ENCODE assay signal across 8 mouse cellular contexts in the genomic region with DNA sequence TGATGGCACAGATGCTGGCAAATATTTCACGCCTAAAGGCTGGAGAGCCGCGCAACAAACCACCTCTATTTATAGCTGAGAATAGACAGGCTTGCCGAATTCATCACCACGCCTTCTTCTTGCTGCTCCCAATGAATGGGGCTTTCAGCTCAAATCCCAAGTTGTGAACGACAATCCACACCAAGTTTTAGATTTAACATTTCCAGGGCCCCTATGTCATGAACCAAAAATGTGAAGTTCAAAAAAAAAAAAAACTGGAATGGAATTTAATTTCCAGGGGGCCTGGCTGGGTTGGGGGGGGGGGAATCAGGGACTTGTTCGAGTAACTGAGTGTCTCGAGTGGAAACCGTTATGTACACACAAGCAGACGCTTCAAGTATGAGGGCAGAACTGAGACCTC. TPM values are rescaled to one million over a fixed set of nuclear protein-coding genes. Genes with fewer than 3 reads are reported as not detected.
DNase-seq lines count a peak whose midpoint lies in the region; ATAC-seq and TF ChIP-seq lines count a peak whose summit lies in the region.

No protein-coding gene starts in this region.

- H3K4me3 ChIP-seq in lung, embryonic 15.5 days, result peak overlapping the region; percentile 7; the same call in 1 of the 2 replicates
- no peak overlapping the region for H3K4me3 ChIP-seq in lung, adult 2 months (replicated peaks; ENCODE audit: extremely low read depth, low read depth, low read length)
- H3K4me3 ChIP-seq in forebrain, embryonic 15.5 days, result peak overlapping the region; percentile 16
- no peak overlapping the region for H3K4me3 ChIP-seq in intestine, postnatal 0 days (ENCODE audit: low read depth, low read length)

- no peak for DNase-seq in lung, adult 2 months
- peak; percentile 10 for DNase-seq in skeletal muscle tissue, adult 2 months (ENCODE audit: low read depth, low spot score)
- DNase-seq in cerebellum, postnatal 10 days, result no peak
- DNase-seq in cerebellum, adult 11-12 months, result no peak
- no peak for DNase-seq in urinary bladder, postnatal 14 days (ENCODE audit: low spot score)

- TF ChIP-seq POLR2A in lung, adult 2 months (IDR thresholded peaks at IDR 0.05; ENCODE audit: borderline replicate concordance, extremely low read depth, low read depth, low read length), result no peak

- no peak overlapping the region for H3K9ac ChIP-seq in lung, embryonic 15.5 days
- no peak overlapping the region for H3K9ac ChIP-seq in forebrain, embryonic 15.5 days (replicated peaks)
- no peak overlapping the region for H3K9ac ChIP-seq in intestine, postnatal 0 days (ENCODE audit: low read depth, low read length)

- ATAC-seq in lung, embryonic 15.5 days (ENCODE audit: borderline replicate concordance, extremely low read depth, low FRiP score, low TSS enrichment), result peak; percentile 76
- peak; percentile 77 for ATAC-seq in forebrain, embryonic 15.5 days (replicated peaks)
- ATAC-seq in intestine, postnatal 0 days, result no peak

- H3K9me3 ChIP-seq in lung, embryonic 15.5 days, result no peaks in the 10 kb centered on the region
- no peaks in the 10 kb centered on the region for H3K9me3 ChIP-seq in forebrain, embryonic 15.5 days
- H3K9me3 ChIP-seq in intestine, postnatal 0 days (ENCODE audit: control insufficient read depth), result no peaks in the 10 kb centered on the region

- H3K27ac ChIP-seq in lung, embryonic 15.5 days, result peak overlapping the region; percentile 90
- no peak overlapping the region; the same call in 1 of the 2 replicates for H3K27ac ChIP-seq in forebrain, embryonic 15.5 days (replicated peaks)
- H3K27ac ChIP-seq in intestine, postnatal 0 days (ENCODE audit: low read depth, low read length), result 0 out of 2 replicates have a peak overlapping the region, but pooled peaks have one; percentile 31

- TF ChIP-seq CTCF in lung, adult 2 months (IDR thresholded peaks at IDR 0.05; ENCODE audit: insufficient read depth, low read length), result no peak
- TF ChIP-seq CTCF in intestine, postnatal 0 days (IDR thresholded peaks at IDR 0.05; ENCODE audit: low read depth), result no peak

- H3K27me3 ChIP-seq in lung, embryonic 15.5 days, result no peaks in the 10 kb centered on the region
- H3K27me3 ChIP-seq in forebrain, embryonic 15.5 days, result no peaks in the 10 kb centered on the region
- no peaks in the 10 kb centered on the region for H3K27me3 ChIP-seq in intestine, postnatal 0 days (replicated peaks; ENCODE audit: control insufficient read depth, insufficient read depth, low read length)

- WGBS in lung, embryonic 15.5 days, result 13% methylated on average over 10 of the region's 10 CpGs
- WGBS in lung, adult 2 months, result 36% methylated on average over 10 of the region's 10 CpGs
- WGBS in forebrain, embryonic 15.5 days, result 8% methylated on average over 10 of the region's 10 CpGs
- 22% methylated on average over 10 of the region's 10 CpGs for WGBS in intestine, postnatal 0 days

- H3K36me3 ChIP-seq in lung, embryonic 15.5 days, result no peaks in the 10 kb centered on the region
- no peaks in the 10 kb centered on the region for H3K36me3 ChIP-seq in forebrain, embryonic 15.5 days
- no peaks in the 10 kb centered on the region for H3K36me3 ChIP-seq in intestine, postnatal 0 days (ENCODE audit: control insufficient read depth, insufficient read depth)

- peak overlapping the region; percentile 33 for H3K4me2 ChIP-seq in lung, embryonic 15.5 days
- H3K4me2 ChIP-seq in forebrain, embryonic 15.5 days (replicated peaks), result peak overlapping the region; percentile 30
- H3K4me2 ChIP-seq in intestine, postnatal 0 days (replicated peaks; ENCODE audit: low read depth), result 0 out of 2 replicates have a peak overlapping the region, but pooled peaks have one; percentile 4

- peaks cover 27% of the 10 kb centered on the region for H3K4me1 ChIP-seq in lung, embryonic 15.5 days
- no peaks in the 10 kb centered on the region for H3K4me1 ChIP-seq in lung, adult 2 months (ENCODE audit: control insufficient read depth, insufficient read depth, low read length)
- H3K4me1 ChIP-seq in forebrain, embryonic 15.5 days, result peaks cover 6% of the 10 kb centered on the region
- H3K4me1 ChIP-seq in intestine, postnatal 0 days (replicated peaks; ENCODE audit: control insufficient read depth, insufficient read depth, low read length), result no peaks in the 10 kb centered on the region

RNA-seq across cellular contexts. Expression of a gene that starts 42.1 kb away (rescaled TPM):
- 18.6 and 19.6 TPM in 2 replicates for polyA plus RNA-seq in lung, embryonic 15.5 days (2015; fragmentation: Nextera tagmentation; extraction: Ambion mirVana)
- 12.2 and 16.9 TPM in 2 replicates for polyA plus RNA-seq in lung, adult 2 months (2012; rRNA removed)
- polyA plus RNA-seq in forebrain, embryonic 15.5 days (2015; fragmentation: Nextera tagmentation; extraction: Ambion mirVana), result 26.8 and 28.5 TPM in 2 replicates
- 5.3 and 6.4 TPM in 2 replicates for polyA plus RNA-seq in intestine, postnatal 0 days (2015; fragmentation: Nextera tagmentation; extraction: Ambion mirVana)

Comparison
In these comparisons a context has a peak if more than half of its experiments do, and no peak if none do; other contexts are left out.
1. H3K4me3 ChIP-seq: peak in lung, embryonic 15.5 days (single experiment) and forebrain, embryonic 15.5 days (single experiment); none in lung, adult 2 months (single experiment) and intestine, postnatal 0 days (single experiment).
2. Peak in every context shown above with its lines, with median percentiles within 50 percentile points of each other: H3K4me2 ChIP-seq.